Mouse (Mus musculus) brown adipose tissue, adult 24 weeks (tissue): Measurements from ENCODE around the gene Cntn1. TPM values are rescaled to one million over a fixed set of nuclear protein-coding genes. Genes with fewer than 3 reads are reported as not detected.
"Not testable (repeated sequence)": the region's sequence is repeated elsewhere in the genome, so short reads cannot be mapped to it uniquely, and the experiment has no call there.

Experiments
- H3K27ac ChIP-seq: fragments of 200-500 bp; replicated peaks from 2 replicates; pipeline ENCODE4 v1.5.1; 2012; ENCODE audit warnings: low read depth, mild to moderate bottlenecking, low read length
- H3K4me1 ChIP-seq: fragments of 200-500 bp; 2 replicates; pipeline ENCODE4 v1.6.1; 2012; ENCODE audit warnings: low read length, mixed read lengths; ENCODE audit not compliant: control insufficient read depth, insufficient read depth, insufficient read length
- H3K4me3 ChIP-seq: fragments of 200-500 bp; 2 replicates; pipeline ENCODE4 v1.5.1; 2012; ENCODE audit warnings: low read depth, mild to moderate bottlenecking, low read length, moderate library complexity; ENCODE audit not compliant: insufficient read depth
- polyA plus RNA-seq: library from polyadenylated mRNA; stranded (reverse); fragments of >200 nt; gene quantifications from 2 replicates; pipeline ENCODE4 v1.2.4, GENCODE M21; 2012; ENCODE audit not compliant: missing spikeins, insufficient read depth, insufficient read length

Gene Cntn1
- polyA plus RNA-seq, 1 experiment, result not detected

- H3K27ac ChIP-seq, result no peak overlapping the region
- H3K4me1 ChIP-seq, result no peaks in the 10 kb centered on the region
- no peak overlapping the region for H3K4me3 ChIP-seq
These were observed 225.9 kb downstream of the Cntn1 start for GRCm38 (mm10) chr15:92276826-92277225.

- no peaks in the 10 kb centered on the region for H3K4me1 ChIP-seq
These were observed 227.0 kb downstream of the Cntn1 start for GRCm38 (mm10) chr15:92277984-92278383.

GRCm38 (mm10) chr15:92280966-92281365, 230.0 kb downstream of the Cntn1 start:
- H3K27ac ChIP-seq, result no peak overlapping the region
- H3K4me3 ChIP-seq, result no peak overlapping the region
- no peaks in the 10 kb centered on the region for H3K4me1 ChIP-seq

More at GRCm38 (mm10) chr15:92277984-92278383, 227.0 kb downstream of the Cntn1 start:
- no peak overlapping the region for H3K27ac ChIP-seq
- no peak overlapping the region for H3K4me3 ChIP-seq

GRCm38 (mm10) chr15:92287616-92288015, 236.7 kb downstream of the Cntn1 start:
- Histone ChIP-seq H3K4me1 (no peaks in the 10 kb centered on the region), H3K4me3 (no peak overlapping the region), H3K27ac (no peak overlapping the region)

GRCm38 (mm10) chr15:92296479-92296878, 245.5 kb downstream of the Cntn1 start:
- Histone ChIP-seq H3K4me1 (no peaks in the 10 kb centered on the region; the same call in 1 of the 2 replicates), H3K4me3 (no peak overlapping the region), H3K27ac (no peak overlapping the region)

GRCm38 (mm10) chr15:92302796-92303195, 251.8 kb downstream of the Cntn1 start:
- Histone ChIP-seq H3K4me3 (no peak overlapping the region), H3K4me1 (no peaks in the 10 kb centered on the region)

GRCm38 (mm10) chr15:92304221-92304620, 253.3 kb downstream of the Cntn1 start:
- no peak overlapping the region for H3K27ac ChIP-seq
- no peak overlapping the region for H3K4me3 ChIP-seq
- H3K4me1 ChIP-seq, result no peaks in the 10 kb centered on the region

More at GRCm38 (mm10) chr15:92302796-92303195, 251.8 kb downstream of the Cntn1 start:
- H3K27ac ChIP-seq, result no peak overlapping the region

GRCm38 (mm10) chr15:92321959-92322358, 271.0 kb downstream of the Cntn1 start:
- Histone ChIP-seq H3K4me3 (no peak overlapping the region), H3K27ac (no peak overlapping the region)

GRCm38 (mm10) chr15:92327111-92327510, 276.1 kb downstream of the Cntn1 start:
- H3K27ac ChIP-seq, result no peak overlapping the region
- no peaks in the 10 kb centered on the region for H3K4me1 ChIP-seq
- H3K4me3 ChIP-seq, result no peak overlapping the region

More at GRCm38 (mm10) chr15:92321959-92322358, 271.0 kb downstream of the Cntn1 start:
- no peaks in the 10 kb centered on the region for H3K4me1 ChIP-seq

- no peak overlapping the region for H3K27ac ChIP-seq
- no peak overlapping the region for H3K4me3 ChIP-seq
- no peaks in the 10 kb centered on the region for H3K4me1 ChIP-seq
These were observed 289.3 kb downstream of the Cntn1 start for GRCm38 (mm10) chr15:92340253-92340652.

GRCm38 (mm10) chr15:92341424-92341823, 290.5 kb downstream of the Cntn1 start:
- H3K27ac ChIP-seq, result no peak overlapping the region
- no peaks in the 10 kb centered on the region for H3K4me1 ChIP-seq
- H3K4me3 ChIP-seq, result no peak overlapping the region

- Histone ChIP-seq H3K27ac (no peak overlapping the region), H3K4me1 (no peaks in the 10 kb centered on the region), H3K4me3 (no peak overlapping the region)
These were observed 293.3 kb downstream of the Cntn1 start for GRCm38 (mm10) chr15:92344136-92344869.

GRCm38 (mm10) chr15:92347426-92347825, 296.5 kb downstream of the Cntn1 start:
- H3K4me1 ChIP-seq, result no peaks in the 10 kb centered on the region
- no peak overlapping the region for H3K27ac ChIP-seq
- H3K4me3 ChIP-seq, result no peak overlapping the region

- Histone ChIP-seq H3K27ac (no peak overlapping the region), H3K4me1 (no peaks in the 10 kb centered on the region), H3K4me3 (no peak overlapping the region)
These were observed 296.9 kb downstream of the Cntn1 start for GRCm38 (mm10) chr15:92347902-92348301.

- not testable (repeated sequence) for H3K4me1 ChIP-seq, H3K4me3 ChIP-seq, H3K27ac ChIP-seq
These were observed 297.5 kb downstream of the Cntn1 start for GRCm38 (mm10) chr15:92348453-92348852.

GRCm38 (mm10) chr15:92364153-92364552, 313.2 kb downstream of the Cntn1 start:
- no peak overlapping the region for H3K4me3 ChIP-seq
- no peak overlapping the region for H3K27ac ChIP-seq
- no peaks in the 10 kb centered on the region for H3K4me1 ChIP-seq
